In the genomic region with DNA sequence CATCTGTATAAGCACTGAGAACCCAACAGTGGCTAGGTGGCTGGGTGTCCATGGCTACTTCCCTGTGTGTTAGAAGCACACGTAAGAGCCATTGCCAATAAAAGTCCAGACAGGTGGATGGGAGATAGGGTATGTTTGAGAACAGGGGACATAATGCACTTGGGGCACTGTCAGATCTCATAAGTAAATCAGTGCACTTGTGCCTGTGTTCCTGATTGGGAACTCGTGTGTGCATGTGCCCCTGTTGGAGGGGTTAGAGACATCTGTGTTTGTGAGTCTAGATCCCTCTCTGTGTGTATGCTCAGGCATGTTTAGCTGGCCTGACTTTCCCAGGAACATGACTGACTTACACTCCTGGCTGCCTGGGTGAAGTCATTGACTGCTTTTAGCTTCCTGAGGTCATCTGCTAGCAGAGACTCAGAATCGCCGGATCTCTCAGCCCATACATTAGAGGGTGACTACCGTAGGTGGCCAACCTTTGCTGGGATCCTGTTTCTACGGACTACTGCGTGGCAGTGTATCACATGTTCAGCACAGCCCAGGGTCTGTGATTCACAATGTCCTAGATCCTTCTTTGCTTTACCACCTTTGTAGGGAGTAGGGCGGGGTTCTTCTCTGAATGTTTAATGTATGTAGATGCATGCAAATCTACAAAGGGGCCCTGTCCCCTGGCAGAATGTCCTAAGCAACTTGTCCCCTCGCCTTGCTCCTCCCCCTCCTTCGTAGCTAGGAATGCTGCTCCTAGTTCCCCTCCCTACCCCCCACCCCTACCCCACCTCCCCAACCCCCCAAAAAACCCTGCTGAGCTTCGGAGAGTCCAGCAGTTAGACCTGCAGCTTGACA, we compare ENCODE assay signal across 9 mouse cellular contexts. TPM values are rescaled to one million over a fixed set of nuclear protein-coding genes. Genes with fewer than 3 reads are reported as not detected.
A peak's percentile ranks its signal among the peaks of the same experiment; 100 is the strongest.
DNase-seq lines count a peak whose midpoint lies in the region; ATAC-seq lines count a peak whose summit lies in the region.
"Had no signal": no experiment of that assay in that cellular context is flagged by ENCODE, and none has a peak within 500 bp of the region (broad histone marks: within the 10 kb centered on the region; RNA-seq: fewer than 3 reads in every experiment).

No protein-coding gene starts in this region.

- no peaks in the 10 kb centered on the region for H3K9me3 ChIP-seq in limb, embryonic 12.5 days
- H3K9me3 ChIP-seq in limb, embryonic 10.5 days (replicated peaks): no peaks in the 10 kb centered on the region
- no peaks in the 10 kb centered on the region for H3K9me3 ChIP-seq in embryonic facial prominence, embryonic 12.5 days
- no peaks in the 10 kb centered on the region for H3K9me3 ChIP-seq in hindbrain, embryonic 10.5 days
- H3K9me3 ChIP-seq in neural tube, embryonic 14.5 days (ENCODE audit: control insufficient read depth, low read length): no peaks in the 10 kb centered on the region
- H3K9me3 ChIP-seq: liver, embryonic 13.5 days had no signal

- DNase-seq in limb, embryonic 10.5 days (ENCODE audit: low spot score): no peak
- DNase-seq in hindbrain, embryonic 10.5 days (ENCODE audit: low spot score): peak; percentile 50
- no peak for DNase-seq in ovary, postnatal 14 days (ENCODE audit: low spot score)
- no peak for DNase-seq in right cerebral cortex, postnatal 14 days
- DNase-seq in c-Kit-positive CD71-positive TER-119-positive erythroid progenitor cells, embryonic 14.5 days (ENCODE audit: low spot score): no peak
- DNase-seq: liver, embryonic 13.5 days had no signal

- peak overlapping the region; percentile 21; the same call in 1 of the 2 replicates for H3K4me2 ChIP-seq in limb, embryonic 12.5 days
- H3K4me2 ChIP-seq in embryonic facial prominence, embryonic 12.5 days (replicated peaks): peak overlapping the region; percentile 6; the same call in 1 of the 2 replicates
- peak overlapping the region; percentile 25; the same call in 1 of the 2 replicates for H3K4me2 ChIP-seq in neural tube, embryonic 14.5 days (ENCODE audit: low read depth, low read length)

- H3K27me3 ChIP-seq in limb, embryonic 12.5 days: no peaks in the 10 kb centered on the region
- H3K27me3 ChIP-seq in limb, embryonic 10.5 days (ENCODE audit: low read depth, poor library complexity, severe bottlenecking): no peaks in the 10 kb centered on the region
- no peaks in the 10 kb centered on the region for H3K27me3 ChIP-seq in embryonic facial prominence, embryonic 12.5 days
- no peaks in the 10 kb centered on the region for H3K27me3 ChIP-seq in hindbrain, embryonic 10.5 days (ENCODE audit: insufficient read depth, poor library complexity, severe bottlenecking)
- H3K27me3 ChIP-seq in neural tube, embryonic 14.5 days (ENCODE audit: control insufficient read depth, insufficient read depth, low read length): no peaks in the 10 kb centered on the region
- H3K27me3 ChIP-seq: liver, embryonic 13.5 days had no signal

- H3K4me3 ChIP-seq in limb, embryonic 12.5 days (replicated peaks): no peak overlapping the region
- no peak overlapping the region for H3K4me3 ChIP-seq in limb, embryonic 10.5 days
- H3K4me3 ChIP-seq in embryonic facial prominence, embryonic 12.5 days: no peak overlapping the region
- H3K4me3 ChIP-seq in hindbrain, embryonic 10.5 days: peak overlapping the region; percentile 36
- peak overlapping the region; percentile 4; the same call in 1 of the 2 replicates for H3K4me3 ChIP-seq in neural tube, embryonic 14.5 days (ENCODE audit: low read depth, low read length)
- H3K4me3 ChIP-seq: liver, embryonic 13.5 days had no signal

- H3K36me3 ChIP-seq in limb, embryonic 12.5 days: peaks cover 37% of the 10 kb centered on the region
- H3K36me3 ChIP-seq in limb, embryonic 10.5 days: peaks cover 40% of the 10 kb centered on the region
- peaks cover 35% of the 10 kb centered on the region for H3K36me3 ChIP-seq in embryonic facial prominence, embryonic 12.5 days
- peaks cover 42% of the 10 kb centered on the region for H3K36me3 ChIP-seq in hindbrain, embryonic 10.5 days
- peaks cover 28% of the 10 kb centered on the region for H3K36me3 ChIP-seq in neural tube, embryonic 14.5 days (ENCODE audit: control insufficient read depth, insufficient read depth, low read length)

- ATAC-seq in limb, embryonic 12.5 days (ENCODE audit: insufficient number of reproducible peaks, insufficient read depth, low FRiP score, low TSS enrichment, low read depth): no peak
- no peak for ATAC-seq in embryonic facial prominence, embryonic 12.5 days (ENCODE audit: insufficient number of reproducible peaks, insufficient read depth, low FRiP score, low TSS enrichment)
- ATAC-seq in neural tube, embryonic 14.5 days (ENCODE audit: low read depth): no peak

- WGBS in limb, embryonic 12.5 days: 33% methylated on average over 11 of the region's 11 CpGs
- 29% methylated on average over 11 of the region's 11 CpGs for WGBS in limb, embryonic 10.5 days
- WGBS in embryonic facial prominence, embryonic 12.5 days: 25% methylated on average over 11 of the region's 11 CpGs
- 19% methylated on average over 11 of the region's 11 CpGs for WGBS in hindbrain, embryonic 10.5 days
- WGBS in neural tube, embryonic 14.5 days: 9% methylated on average over 11 of the region's 11 CpGs

- H3K4me1 ChIP-seq in limb, embryonic 12.5 days (replicated peaks): peaks cover 32% of the 10 kb centered on the region
- peaks cover 43% of the 10 kb centered on the region for H3K4me1 ChIP-seq in limb, embryonic 10.5 days
- H3K4me1 ChIP-seq in embryonic facial prominence, embryonic 12.5 days: peaks cover 30% of the 10 kb centered on the region
- peaks cover 95% of the 10 kb centered on the region for H3K4me1 ChIP-seq in hindbrain, embryonic 10.5 days (replicated peaks)
- peaks cover 45% of the 10 kb centered on the region for H3K4me1 ChIP-seq in neural tube, embryonic 14.5 days (ENCODE audit: control insufficient read depth, insufficient read depth, low read length)

- 0 out of 2 replicates have a peak overlapping the region, but pooled peaks have one; percentile 35 for H3K27ac ChIP-seq in limb, embryonic 12.5 days
- no peak overlapping the region for H3K27ac ChIP-seq in limb, embryonic 10.5 days
- 0 out of 2 replicates have a peak overlapping the region, but pooled peaks have one; percentile 17 for H3K27ac ChIP-seq in embryonic facial prominence, embryonic 12.5 days
- H3K27ac ChIP-seq in hindbrain, embryonic 10.5 days: peak overlapping the region; percentile 99
- peak overlapping the region; percentile 50; the same call in 1 of the 2 replicates for H3K27ac ChIP-seq in neural tube, embryonic 14.5 days (ENCODE audit: low read depth, low read length)

- H3K9ac ChIP-seq in limb, embryonic 12.5 days (replicated peaks): no peak overlapping the region
- no peak overlapping the region for H3K9ac ChIP-seq in embryonic facial prominence, embryonic 12.5 days
- 0 out of 2 replicates have a peak overlapping the region, but pooled peaks have one; percentile 41 for H3K9ac ChIP-seq in neural tube, embryonic 14.5 days (replicated peaks; ENCODE audit: low read depth, low read length)
- H3K9ac ChIP-seq: liver, embryonic 13.5 days had no signal

RNA-seq across cellular contexts. Expression of gene Txnrd2, which starts 31.2 kb away (rescaled TPM):
- 23.1 and 26.1 TPM in 2 replicates for polyA plus RNA-seq in limb, embryonic 12.5 days (2016; fragmentation: Nextera tagmentation; extraction: Ambion mirVana)
- 29.6 and 32.2 TPM in 2 replicates for polyA plus RNA-seq in limb, embryonic 10.5 days (2016; fragmentation: Nextera tagmentation; extraction: Ambion mirVana)
- 15.7 and 19.8 TPM in 2 replicates for polyA plus RNA-seq in embryonic facial prominence, embryonic 12.5 days (2016; fragmentation: Nextera tagmentation; extraction: Ambion mirVana)
- polyA plus RNA-seq in hindbrain, embryonic 10.5 days (2016; fragmentation: Nextera tagmentation; extraction: Ambion mirVana): 30.5 and 34.7 TPM in 2 replicates
- polyA plus RNA-seq in neural tube, embryonic 14.5 days (2014; fragmentation: Nextera tagmentation; extraction: Ambion mirVana): 21.3 and 25.4 TPM in 2 replicates

RNA-seq across cellular contexts. Expression of gene Comt, which starts 31.7 kb away (rescaled TPM):
- 66.5 and 71.0 TPM in 2 replicates for polyA plus RNA-seq in limb, embryonic 12.5 days (2016; fragmentation: Nextera tagmentation; extraction: Ambion mirVana)
- polyA plus RNA-seq in limb, embryonic 10.5 days (2016; fragmentation: Nextera tagmentation; extraction: Ambion mirVana): 54.7 and 61.1 TPM in 2 replicates
- polyA plus RNA-seq in embryonic facial prominence, embryonic 12.5 days (2016; fragmentation: Nextera tagmentation; extraction: Ambion mirVana): 56.1 and 59.7 TPM in 2 replicates
- 62.5 and 67.9 TPM in 2 replicates for polyA plus RNA-seq in hindbrain, embryonic 10.5 days (2016; fragmentation: Nextera tagmentation; extraction: Ambion mirVana)
- 102 and 103 TPM in 2 replicates for polyA plus RNA-seq in neural tube, embryonic 14.5 days (2014; fragmentation: Nextera tagmentation; extraction: Ambion mirVana)

RNA-seq across cellular contexts. Expression of gene Arvcf, which starts 47.0 kb away (rescaled TPM):
- 46.3 and 50.6 TPM in 2 replicates for polyA plus RNA-seq in limb, embryonic 12.5 days (2016; fragmentation: Nextera tagmentation; extraction: Ambion mirVana)
- 44.8 and 56.1 TPM in 2 replicates for polyA plus RNA-seq in limb, embryonic 10.5 days (2016; fragmentation: Nextera tagmentation; extraction: Ambion mirVana)
- polyA plus RNA-seq in embryonic facial prominence, embryonic 12.5 days (2016; fragmentation: Nextera tagmentation; extraction: Ambion mirVana): 44.4 and 47.0 TPM in 2 replicates
- 99.5 and 115 TPM in 2 replicates for polyA plus RNA-seq in hindbrain, embryonic 10.5 days (2016; fragmentation: Nextera tagmentation; extraction: Ambion mirVana)
- 60.2 and 73.5 TPM in 2 replicates for polyA plus RNA-seq in neural tube, embryonic 14.5 days (2014; fragmentation: Nextera tagmentation; extraction: Ambion mirVana)

RNA-seq across cellular contexts. Expression of gene Tango2, which starts 47.1 kb away (rescaled TPM):
- 21.7 and 21.8 TPM in 2 replicates for polyA plus RNA-seq in limb, embryonic 12.5 days (2016; fragmentation: Nextera tagmentation; extraction: Ambion mirVana)
- 20.2 and 23.7 TPM in 2 replicates for polyA plus RNA-seq in limb, embryonic 10.5 days (2016; fragmentation: Nextera tagmentation; extraction: Ambion mirVana)
- polyA plus RNA-seq in embryonic facial prominence, embryonic 12.5 days (2016; fragmentation: Nextera tagmentation; extraction: Ambion mirVana): 22.5 and 30.1 TPM in 2 replicates
- 45.5 and 52.8 TPM in 2 replicates for polyA plus RNA-seq in hindbrain, embryonic 10.5 days (2016; fragmentation: Nextera tagmentation; extraction: Ambion mirVana)
- polyA plus RNA-seq in neural tube, embryonic 14.5 days (2014; fragmentation: Nextera tagmentation; extraction: Ambion mirVana): 99.8 and 114 TPM in 2 replicates

Comparison
In these comparisons a context has a peak if more than half of its experiments do, and no peak if none do; other contexts are left out.
1. H3K4me3 ChIP-seq: peak in hindbrain, embryonic 10.5 days (single experiment) and neural tube, embryonic 14.5 days (single experiment); none in limb, embryonic 12.5 days (single experiment), limb, embryonic 10.5 days (single experiment) and embryonic facial prominence, embryonic 12.5 days (single experiment).
2. Peak in every context shown above with its lines, with median percentiles within 50 percentile points of each other: H3K4me2 ChIP-seq.